Mouse (Mus musculus) spleen, postnatal 0 days (tissue): ENCODE measurements around the gene Cebpe. TPM values are rescaled to one million over a fixed set of nuclear protein-coding genes. Genes with fewer than 3 reads are reported as not detected.

ENCODE experiments used
- polyA plus RNA-seq: library from polyadenylated mRNA; unstranded; fragments of >200 nt; fragmentation: Nextera tagmentation; extraction: Ambion mirVana; gene quantifications from 2 replicates; pipeline ENCODE4 v1.2.1, GENCODE M21; 2015

Cebpe gene
- polyA plus RNA-seq = 18.5 and 28.5 TPM in 2 replicates

GRCm38 (mm10) chr14:54712074-54712473, at the start of gene Cebpe:
Gene Cebpe, minus strand, starts transcription at chr14:54712174.

GRCm38 (mm10) chr14:54698733-54699132, 13.2 kb downstream of the Cebpe start, which contains the start of gene Gm29776:
Gene Gm29776, minus strand, starts transcription at chr14:54698833.

GRCm38 (mm10) chr14:54686522-54687143, 25.3 kb downstream of the Cebpe start, which contains the start of gene Acin1:
Gene Acin1, minus strand, starts transcription at chr14:54686931.

GRCm38 (mm10) chr14:54686063-54686521, 25.9 kb downstream of the Cebpe start, which contains the start of gene 1700123O20Rik:
Gene 1700123O20Rik, plus strand, starts transcription at chr14:54686216.

Other genes starting within 250 kb of the Cebpe start
- gene Lrp10, start 248.0 kb downstream of the Cebpe start, polyA plus RNA-seq = 32.4 and 43.0 TPM in 2 replicates
- 0.58 and 0.61 TPM in 2 replicates for gene Rem2, start 236.1 kb downstream of the Cebpe start, polyA plus RNA-seq
- 33.7 and 35.1 TPM in 2 replicates for gene Prmt5, start 194.6 kb downstream of the Cebpe start, polyA plus RNA-seq
- gene Haus4, start 157.6 kb downstream of the Cebpe start, polyA plus RNA-seq = 81.4 and 85.9 TPM in 2 replicates
- 4.4 and 5.9 TPM in 2 replicates for gene Ajuba, start 134.6 kb downstream of the Cebpe start, polyA plus RNA-seq
- gene 4931414P19Rik, start 106.2 kb downstream of the Cebpe start, polyA plus RNA-seq = 2.0 and 3.0 TPM in 2 replicates
- gene Psmb5, start 94.2 kb downstream of the Cebpe start, polyA plus RNA-seq = 209 and 218 TPM in 2 replicates
- gene Psmb11, start 90.7 kb downstream of the Cebpe start, polyA plus RNA-seq = not detected in 2 replicates
- not detected in 2 replicates for gene Gm17606, start 71.2 kb downstream of the Cebpe start, polyA plus RNA-seq
- 0.53 and 0.63 TPM in 2 replicates for gene Cdh24, start 70.8 kb downstream of the Cebpe start, polyA plus RNA-seq
- gene 1700123O20Rik, start 26.0 kb downstream of the Cebpe start, polyA plus RNA-seq = 46.7 and 53.4 TPM in 2 replicates
- 81.1 and 96.0 TPM in 2 replicates for gene Acin1, start 25.2 kb downstream of the Cebpe start, polyA plus RNA-seq
- gene Gm29776, start 13.3 kb downstream of the Cebpe start, polyA plus RNA-seq = 0.16 and 0.28 TPM in 2 replicates
- 2.0 and 3.4 TPM in 2 replicates for gene Slc7a8, start 69.8 kb upstream of the Cebpe start, polyA plus RNA-seq
- not detected in 2 replicates for gene Rnf212b, start 102.0 kb upstream of the Cebpe start, polyA plus RNA-seq
- gene Homez, start 158.8 kb upstream of the Cebpe start, polyA plus RNA-seq = 2.9 and 3.5 TPM in 2 replicates
- gene Ppp1r3e, start 165.4 kb upstream of the Cebpe start, polyA plus RNA-seq = 0.94 and 1.9 TPM in 2 replicates
- 2.2 and 2.8 TPM in 2 replicates for gene Bcl2l2, start 171.2 kb upstream of the Cebpe start, polyA plus RNA-seq
- gene Gm20521, start 171.3 kb upstream of the Cebpe start, polyA plus RNA-seq = 0.29 and 0.44 TPM in 2 replicates
- 85.3 and 86.5 TPM in 2 replicates for gene Pabpn1, start 180.3 kb upstream of the Cebpe start, polyA plus RNA-seq
- 5.2 and 7.2 TPM in 2 replicates for gene Slc22a17, start 201.0 kb upstream of the Cebpe start, polyA plus RNA-seq
- 3.3 and 6.1 TPM in 2 replicates for gene Efs, start 214.0 kb upstream of the Cebpe start, polyA plus RNA-seq
- gene Il25, start 220.5 kb upstream of the Cebpe start, polyA plus RNA-seq = not detected in 2 replicates
- 0.12 TPM in 1 of 2 replicates, not detected in the other for gene Cmtm5, start 224.1 kb upstream of the Cebpe start, polyA plus RNA-seq